Mouse (Mus musculus) heart, postnatal 36 days (tissue): ENCODE data around the gene Rps6kl1. TPM values are rescaled to one million over a fixed set of nuclear protein-coding genes. Genes with fewer than 3 reads are reported as not detected.

ENCODE experiments used
- DNase-seq, 2 experiments: peaks; one replicate each; pipeline ENCODE4 v3.0.0; 2021 to 2022
- intact Hi-C: fragments of 180-260 bp; cut with DNase I; formaldehyde crosslinking; loops from one replicate; pipeline ENCODE4 v1.15.1; 2025
- total RNA-seq, 2 experiments: library from RNA; stranded (reverse); gene quantifications; 2 replicates each; pipeline ENCODE4 v1.2.3; 2021

Rps6kl1 gene
- total RNA-seq = 1 to 10 TPM; 3.6 to 3.9 TPM

DNA sequence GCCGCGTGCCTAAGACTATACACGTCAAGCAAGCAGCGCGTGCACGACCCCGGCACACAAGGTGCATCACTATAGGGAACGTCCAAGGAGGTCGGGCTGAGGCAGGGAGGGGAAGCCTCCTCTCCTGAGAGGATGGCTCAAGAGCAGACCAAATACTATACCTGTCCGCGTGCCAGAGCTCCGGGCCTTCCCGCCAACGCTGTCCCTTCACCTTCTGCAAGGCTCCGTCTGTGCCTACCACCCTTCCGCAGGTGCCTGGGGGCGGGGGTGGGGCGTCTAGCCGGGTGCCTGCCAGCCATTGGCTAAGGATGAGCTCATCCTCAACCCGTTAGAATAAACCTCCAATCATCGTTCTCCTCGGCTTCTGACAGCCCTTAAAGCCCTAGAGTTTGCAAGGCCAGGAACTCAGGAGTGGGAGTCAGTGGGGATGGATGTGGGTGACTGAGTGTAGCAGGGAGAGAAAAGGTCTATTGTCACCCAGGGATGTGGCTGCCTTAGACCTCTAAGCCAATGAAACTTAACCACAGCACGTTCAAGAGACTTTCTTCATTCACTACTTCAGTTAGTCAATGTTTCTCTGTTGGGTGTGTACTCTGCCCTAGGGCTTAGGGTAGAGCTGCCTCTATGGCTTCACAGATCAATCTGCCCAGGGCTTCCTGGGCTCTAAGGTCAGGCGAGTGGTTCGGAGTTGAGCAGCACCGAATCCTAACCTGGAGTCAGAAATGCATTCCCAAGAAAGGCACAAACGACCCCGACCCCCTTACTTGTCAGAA lies at the start of gene Rps6kl1:
TSS of gene Rps6kl1 (minus strand) at position 263 of the 773 bp plus-strand sequence.
- intact Hi-C loops = no loop called here

DNA sequence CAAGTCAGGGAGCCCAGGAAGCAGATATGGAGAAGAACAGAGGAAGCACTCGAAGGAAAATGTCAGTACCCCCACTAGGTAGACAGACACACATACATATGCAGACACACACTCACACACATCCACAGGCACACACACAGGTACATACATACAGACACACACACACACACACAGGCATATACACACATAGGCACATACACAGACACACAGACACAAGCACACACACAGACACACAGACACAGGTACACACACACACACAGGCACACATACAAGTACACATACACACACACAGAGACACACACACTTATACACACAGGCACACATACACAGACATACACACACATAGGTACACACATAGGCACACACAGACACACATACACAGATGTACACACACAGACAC lies 48.9 kb upstream of the Rps6kl1 start:
- intact Hi-C loops = no loop called here
- DNase-seq = no peak

More for the DNA sequence above, at the start of gene Rps6kl1:
- peak; percentile 38 to 47 for DNase-seq

DNA sequence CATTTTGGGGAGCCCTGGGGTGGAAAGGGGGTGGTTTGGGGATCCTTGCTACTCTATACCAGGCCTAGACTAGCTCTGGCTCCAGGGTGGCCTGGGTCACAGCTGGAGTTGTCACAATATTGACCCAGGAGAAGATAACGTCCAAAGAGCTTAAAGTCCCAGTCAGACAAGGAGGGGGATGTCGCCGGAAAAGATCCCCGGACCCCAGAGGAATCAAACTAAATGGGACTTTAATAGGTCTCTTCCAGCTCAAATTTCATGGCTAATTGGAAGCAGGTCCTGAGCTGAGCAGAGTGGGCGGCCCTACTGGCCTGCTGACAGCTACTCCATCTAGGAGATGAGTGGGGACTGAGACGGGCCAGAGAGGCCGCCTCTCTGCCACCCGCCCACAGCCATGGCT lies 46.9 kb upstream of the Rps6kl1 start:
- peak in 1 of 2 experiments; percentile 3 for DNase-seq
- intact Hi-C loops = no loop called here

DNA sequence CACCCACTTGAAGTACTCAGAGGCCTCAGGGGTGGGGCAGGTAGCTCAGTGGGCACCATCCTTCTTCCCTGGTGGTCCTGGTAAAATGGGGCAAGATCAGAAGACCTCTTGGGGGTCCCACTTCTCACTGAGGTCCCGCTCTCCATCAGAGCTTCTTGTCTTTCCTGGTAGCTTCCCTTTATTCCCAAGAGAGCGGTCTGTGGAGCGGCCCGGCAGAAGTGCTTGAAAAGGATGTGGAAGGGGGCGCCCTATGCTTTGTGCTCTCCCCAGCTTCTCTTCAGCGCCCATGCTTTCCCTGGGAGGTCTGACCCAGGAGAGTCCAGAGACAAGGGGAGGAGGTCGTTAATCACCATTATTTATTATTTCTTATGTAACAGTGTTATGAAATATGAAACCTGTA lies 46.3 kb upstream of the Rps6kl1 start:
- intact Hi-C loops = no loop called here

DNA sequence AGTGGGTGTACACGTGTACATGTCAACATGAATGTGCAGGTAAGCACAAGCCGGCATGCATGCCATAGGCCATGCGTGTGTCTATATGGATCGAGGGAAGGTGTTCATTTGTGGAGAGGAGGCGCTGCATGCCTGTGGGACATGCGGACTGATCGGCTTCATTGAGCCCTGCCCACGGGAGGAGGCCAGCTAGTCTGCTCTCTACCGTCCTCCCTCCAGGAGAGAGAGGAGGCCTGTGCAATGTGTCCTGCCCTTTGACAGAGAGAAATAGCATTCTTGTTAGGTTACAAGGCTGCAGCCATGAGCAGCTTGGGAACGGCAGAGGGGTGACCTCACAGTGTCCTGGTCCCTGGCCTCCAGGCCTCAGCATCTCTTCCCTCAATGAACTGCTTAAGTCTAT lies 45.1 kb upstream of the Rps6kl1 start:
- peak in 1 of 2 experiments; percentile 1 for DNase-seq
- intact Hi-C loops = no loop called here

More for the DNA sequence above, 46.3 kb upstream of the Rps6kl1 start:
- no peak for DNase-seq

DNA sequence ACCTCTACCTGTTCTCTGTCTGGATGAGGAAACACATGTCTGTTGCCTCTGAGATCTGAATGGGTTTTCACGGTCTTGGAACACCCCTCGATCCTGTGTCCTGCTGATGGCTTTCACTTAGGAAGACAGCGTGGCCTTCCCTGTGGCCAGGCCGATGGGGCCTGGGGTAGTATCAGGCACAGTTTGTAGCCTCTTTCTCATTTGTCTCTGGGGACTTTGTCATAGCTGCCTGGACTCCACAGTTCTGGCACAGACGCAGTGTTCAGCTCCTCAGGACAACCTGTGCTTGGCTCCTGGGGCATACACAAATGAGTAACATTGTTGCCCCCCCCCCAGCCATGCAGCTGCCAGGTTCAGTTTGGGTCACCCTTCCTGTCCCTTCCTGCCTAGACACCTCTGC lies 44.0 kb upstream of the Rps6kl1 start:
- intact Hi-C loops = no loop called here
- no peak for DNase-seq

DNA sequence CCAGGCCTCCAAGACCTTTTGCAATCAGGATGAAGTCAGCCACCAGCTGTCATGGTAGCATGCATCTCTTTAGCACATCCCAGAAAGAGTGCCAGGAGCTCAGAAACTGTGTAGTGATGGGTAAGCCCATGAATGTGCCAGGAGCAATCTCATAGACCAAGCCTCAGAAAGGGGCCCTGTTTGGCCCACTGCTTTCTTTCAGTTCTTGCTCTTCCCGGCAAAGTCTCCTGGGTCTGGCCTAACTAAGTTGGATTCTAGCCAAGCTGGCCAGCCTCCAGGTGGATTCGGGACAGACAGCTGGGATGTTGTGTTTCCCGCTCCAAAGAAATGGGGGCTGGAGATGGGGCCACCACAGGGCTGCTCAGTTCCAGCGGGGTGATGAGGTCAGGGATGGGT lies 43.6 kb upstream of the Rps6kl1 start:
- intact Hi-C loops = no loop called here
- peak; percentile 92 for DNase-seq

DNA sequence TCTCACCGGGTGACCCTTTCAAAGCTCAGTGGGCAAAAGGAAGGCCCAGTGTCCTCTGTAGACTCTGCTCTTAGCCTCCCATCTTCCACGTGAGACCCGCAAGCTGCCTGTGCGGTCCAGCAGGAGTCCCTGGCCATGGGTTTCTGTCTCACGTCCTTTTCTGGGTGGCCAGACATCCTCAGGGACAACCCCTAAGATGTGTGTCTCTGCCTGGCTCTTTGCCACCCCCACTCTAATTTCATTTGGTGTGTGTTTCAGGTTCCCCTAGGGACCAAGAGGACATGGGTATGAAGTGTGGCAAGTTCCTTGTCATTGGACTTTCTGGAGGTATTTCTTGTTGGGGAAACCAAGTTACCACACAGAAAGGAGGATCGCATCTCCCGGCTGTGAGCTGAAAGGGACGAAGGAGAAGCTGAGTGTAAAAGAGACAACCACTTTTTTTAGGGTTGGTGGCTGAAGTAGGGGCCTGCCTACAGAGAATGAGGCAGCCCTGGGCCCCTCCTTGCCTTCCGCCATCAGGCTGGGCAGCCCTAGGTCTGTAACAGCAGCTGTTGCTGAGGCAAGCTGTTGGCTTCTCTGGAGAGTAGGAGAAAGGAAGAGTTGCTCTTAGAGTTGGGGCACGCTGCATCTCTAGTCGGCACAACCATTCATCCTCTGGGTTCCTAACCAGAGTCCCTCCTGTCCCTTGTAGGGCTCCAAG lies 43.0 kb upstream of the Rps6kl1 start:
- intact Hi-C loops = no loop called here
- peak in 1 of 2 experiments; percentile 11 for DNase-seq

DNA sequence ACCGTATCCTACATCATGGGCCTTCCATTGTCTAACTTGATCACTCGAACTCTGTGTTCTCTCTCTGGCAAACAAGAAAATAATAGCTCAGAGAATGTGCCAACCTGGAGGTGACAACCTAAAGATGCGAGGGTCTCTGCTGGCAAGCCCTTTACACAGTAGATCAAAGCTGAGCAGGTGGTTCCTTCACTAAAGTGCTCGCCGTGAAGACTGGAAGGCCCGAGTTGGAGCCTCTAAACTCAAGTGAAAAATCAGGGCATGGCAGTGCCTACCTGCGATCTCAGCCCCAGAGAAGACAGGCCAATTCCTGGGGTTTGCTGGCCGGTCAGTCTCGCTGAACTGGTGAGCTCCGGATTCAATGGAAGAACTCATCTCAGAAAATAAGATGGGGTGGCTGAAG lies 42.1 kb upstream of the Rps6kl1 start:
- peak in 1 of 2 experiments; percentile 3 for DNase-seq

DNA sequence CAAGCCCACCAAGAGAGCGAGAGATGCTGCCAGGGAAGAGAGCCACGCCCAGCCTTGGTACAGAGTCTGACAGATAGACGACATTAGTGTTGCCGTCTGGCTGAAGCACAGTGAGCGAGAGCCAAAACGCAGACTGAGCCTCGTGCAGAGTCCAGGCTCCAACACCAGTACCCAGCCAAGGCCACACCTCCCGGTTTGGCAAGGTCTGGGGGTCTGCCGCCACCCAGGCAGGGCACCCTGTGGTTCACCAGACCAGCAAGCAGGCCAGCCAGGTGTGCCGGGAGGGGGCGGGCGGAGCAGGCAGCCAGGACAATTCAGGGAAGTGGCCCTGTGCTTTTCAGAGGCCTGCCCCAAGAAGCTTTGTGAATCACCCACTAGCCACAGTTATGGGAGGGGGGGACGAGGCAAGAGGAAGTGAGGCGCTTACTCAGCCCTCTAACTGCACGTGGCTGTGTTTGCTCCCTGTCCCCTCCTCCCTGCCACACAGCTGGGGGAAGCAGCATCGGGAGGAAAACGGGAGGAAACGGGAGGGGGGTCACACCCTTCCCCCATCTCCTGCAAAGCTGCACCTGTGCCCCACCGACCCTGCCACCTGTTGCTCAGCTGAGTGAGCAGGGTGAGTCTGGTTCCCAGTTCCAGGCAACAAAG lies 41.5 kb upstream of the Rps6kl1 start:
- intact Hi-C loops = no loop called here
- DNase-seq = peak; percentile 50 to 74

More for the DNA sequence above, 42.1 kb upstream of the Rps6kl1 start:
- intact Hi-C loops = no loop called here

DNA sequence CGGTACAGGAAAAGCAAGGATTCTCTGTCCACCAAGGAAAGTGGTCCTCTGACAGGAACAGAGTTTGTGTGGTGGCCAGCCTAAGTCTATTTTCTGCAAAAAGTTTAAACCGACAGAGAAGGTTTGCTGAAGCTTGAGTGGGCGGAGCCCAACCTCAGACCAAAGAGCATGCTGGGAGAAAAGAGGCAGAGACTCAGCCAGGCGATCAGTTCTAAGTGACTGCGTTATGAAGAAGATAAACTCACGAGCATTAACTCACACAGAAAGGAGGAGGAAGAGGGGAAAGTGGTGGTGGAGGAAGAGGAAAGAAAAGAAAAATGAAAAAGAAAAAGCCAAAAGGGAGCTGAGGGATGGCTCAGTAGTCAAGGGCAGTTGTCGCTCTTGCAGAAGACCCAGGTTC lies 39.2 kb upstream of the Rps6kl1 start:
- DNase-seq = no peak
- intact Hi-C loops = no loop called here

DNA sequence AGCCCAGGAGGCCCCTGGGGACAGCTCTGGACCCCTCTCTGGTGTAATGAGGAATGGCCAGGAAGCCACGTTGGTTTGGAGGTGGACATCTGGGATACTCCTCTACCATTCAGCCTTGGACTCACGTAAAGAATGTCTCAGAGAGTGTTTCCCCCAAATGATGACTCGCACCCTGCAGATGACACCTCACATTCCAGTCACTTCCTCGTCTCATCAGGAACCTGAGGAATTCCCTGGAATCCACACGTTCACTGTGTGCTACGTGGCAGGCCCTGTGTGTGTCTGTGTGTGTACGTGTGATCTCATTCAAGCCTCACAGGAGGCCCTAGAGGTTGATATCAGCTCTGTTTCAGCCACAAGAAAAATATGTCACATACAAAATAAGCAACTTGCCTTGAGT lies 35.3 kb upstream of the Rps6kl1 start:
- intact Hi-C loops = no loop called here

DNA sequence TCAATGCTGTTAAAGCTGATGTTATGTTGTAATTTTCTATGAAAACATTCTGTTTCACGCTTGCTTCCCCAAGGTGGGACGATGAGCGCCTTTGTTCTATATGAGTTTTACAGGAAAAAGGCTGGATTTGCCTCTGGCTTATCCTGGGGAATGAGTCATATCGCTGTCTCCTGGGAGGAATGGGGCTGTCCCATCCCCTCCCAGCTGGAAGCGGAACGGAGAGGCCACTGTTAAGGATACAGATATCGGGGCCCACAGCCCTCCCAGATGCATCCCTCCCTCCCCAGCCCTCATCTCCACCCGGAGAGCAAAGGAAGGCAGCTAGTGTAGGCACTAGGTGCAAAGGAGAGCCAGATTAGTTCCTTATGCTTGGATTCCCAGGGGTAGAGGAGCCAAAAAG lies 34.7 kb upstream of the Rps6kl1 start:
- intact Hi-C loops = no loop called here
- peak in 1 of 2 experiments; percentile 61 for DNase-seq

More for the DNA sequence above, 35.3 kb upstream of the Rps6kl1 start:
- DNase-seq = no peak

DNA sequence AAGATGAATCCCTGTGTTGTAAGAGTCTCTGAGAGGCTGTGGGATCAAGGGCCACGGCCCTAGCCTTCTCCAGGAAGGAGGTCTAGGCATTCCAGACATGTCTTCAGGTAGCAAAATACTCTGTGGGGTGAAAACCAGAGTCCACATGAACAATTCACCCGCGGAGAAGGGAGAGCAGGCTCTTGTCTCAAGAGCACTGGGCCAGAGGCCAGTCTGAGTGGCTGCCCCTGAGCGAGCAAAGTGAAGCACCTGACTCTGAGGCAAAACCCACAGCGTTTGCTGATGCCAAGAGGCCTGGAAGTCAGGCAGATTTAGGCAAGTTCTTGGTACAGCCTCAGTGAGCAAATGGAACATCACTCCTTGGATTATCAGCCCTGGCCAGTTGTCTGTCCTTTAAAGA lies 33.1 kb upstream of the Rps6kl1 start:
- intact Hi-C loops = no loop called here
- no peak for DNase-seq

DNA sequence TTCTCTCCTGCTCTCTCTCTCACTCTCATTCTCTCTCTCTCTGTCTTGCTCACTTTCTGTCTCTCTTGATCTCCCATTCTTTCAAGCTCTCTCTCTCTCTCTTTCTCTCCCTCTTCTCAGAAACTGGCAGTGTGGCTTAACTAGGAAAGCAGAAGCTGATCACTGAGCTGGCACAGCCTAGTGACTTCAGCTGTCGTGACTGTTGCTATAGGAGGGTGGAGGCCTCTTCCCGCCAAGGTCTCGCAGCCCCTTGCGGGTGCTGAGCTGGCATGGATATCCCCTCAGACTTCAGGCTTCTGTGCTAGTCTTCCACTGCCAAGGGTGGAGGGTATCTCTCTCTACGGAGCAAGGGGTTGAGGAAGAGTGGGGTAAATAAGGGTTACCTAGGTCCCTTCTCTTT lies 31.8 kb upstream of the Rps6kl1 start:
- intact Hi-C loops = no loop called here
- DNase-seq = no peak

DNA sequence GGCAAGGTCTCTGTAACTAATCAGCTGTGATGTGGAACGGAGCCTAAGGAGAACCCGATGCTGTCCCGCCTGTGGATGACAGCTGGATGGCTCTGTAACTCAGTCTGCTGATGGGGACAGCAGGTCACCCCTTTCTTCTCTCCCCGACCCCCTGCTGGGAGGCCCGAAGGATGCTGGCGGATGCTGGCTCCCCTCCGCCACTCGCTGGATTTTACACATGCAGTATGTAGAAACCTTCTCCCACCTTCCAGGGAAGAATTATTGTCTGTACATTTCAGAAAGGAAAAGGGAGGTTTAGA lies 31.2 kb upstream of the Rps6kl1 start:
- DNase-seq = no peak
- intact Hi-C loops = no loop called here

DNA sequence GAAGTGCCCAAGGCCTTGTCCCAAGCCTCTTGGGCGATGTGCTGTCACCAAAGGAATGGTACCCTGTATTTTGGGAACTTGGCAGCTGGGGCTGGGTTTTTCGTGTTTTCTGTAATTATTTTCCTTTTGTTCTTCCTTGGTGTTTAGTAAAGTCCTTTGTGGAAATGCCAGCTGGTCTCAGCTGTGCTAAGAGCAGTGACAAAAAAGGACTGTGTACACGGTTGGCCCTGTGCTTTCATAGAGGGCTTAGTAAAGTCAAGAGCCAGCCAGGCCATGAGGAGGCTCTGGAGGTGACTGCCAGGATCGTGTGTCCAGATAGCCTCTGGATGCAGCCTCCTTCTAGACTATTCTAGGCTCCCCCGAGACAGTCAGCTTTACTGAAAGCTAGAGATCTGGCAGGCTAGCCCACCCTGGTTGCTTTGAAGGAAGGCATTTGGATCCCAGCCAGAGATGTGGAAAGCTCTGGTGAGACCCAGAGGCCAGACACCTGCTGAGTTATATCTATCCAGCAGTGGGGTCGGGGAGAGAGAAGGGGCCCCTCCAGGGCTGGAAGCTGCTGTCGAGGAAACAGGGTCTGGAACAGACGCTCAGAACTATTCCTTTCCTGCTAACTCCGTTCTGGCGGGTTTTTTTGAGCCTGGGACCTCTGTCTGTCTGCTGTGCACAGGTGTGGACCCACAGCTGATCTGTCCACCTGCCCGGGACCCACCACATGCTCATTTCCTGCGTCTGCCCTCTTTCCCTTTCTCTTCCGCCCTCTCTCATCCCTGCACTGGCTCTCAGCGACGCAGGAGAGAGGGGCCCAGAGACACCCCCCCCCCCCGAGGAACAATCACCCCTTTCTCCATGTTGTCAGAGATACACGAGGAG lies 30.6 kb upstream of the Rps6kl1 start:
- DNase-seq = no peak

DNA sequence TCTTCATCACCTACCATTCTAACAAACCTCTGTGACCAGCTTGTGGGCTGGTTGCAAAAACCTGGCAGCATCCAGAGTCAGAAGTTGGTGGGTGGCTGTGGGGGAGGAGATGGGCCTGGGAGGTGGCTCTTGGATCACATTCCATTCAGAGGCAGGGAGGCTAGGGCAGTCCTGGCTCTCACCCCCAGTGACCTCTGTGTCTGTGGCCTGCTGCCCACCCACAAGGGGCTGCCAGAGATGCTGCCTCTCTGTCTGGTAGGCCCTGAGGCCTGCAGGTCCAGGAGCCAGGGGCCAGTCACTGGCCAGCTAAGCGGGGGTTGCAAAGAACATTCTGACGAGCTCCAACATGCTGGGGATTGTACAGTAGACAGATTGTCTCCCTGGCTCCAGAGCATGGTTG lies 27.2 kb upstream of the Rps6kl1 start:
- intact Hi-C loops = no loop called here
- no peak for DNase-seq

More for the DNA sequence above, 30.6 kb upstream of the Rps6kl1 start:
- intact Hi-C loops = no loop called here

DNA sequence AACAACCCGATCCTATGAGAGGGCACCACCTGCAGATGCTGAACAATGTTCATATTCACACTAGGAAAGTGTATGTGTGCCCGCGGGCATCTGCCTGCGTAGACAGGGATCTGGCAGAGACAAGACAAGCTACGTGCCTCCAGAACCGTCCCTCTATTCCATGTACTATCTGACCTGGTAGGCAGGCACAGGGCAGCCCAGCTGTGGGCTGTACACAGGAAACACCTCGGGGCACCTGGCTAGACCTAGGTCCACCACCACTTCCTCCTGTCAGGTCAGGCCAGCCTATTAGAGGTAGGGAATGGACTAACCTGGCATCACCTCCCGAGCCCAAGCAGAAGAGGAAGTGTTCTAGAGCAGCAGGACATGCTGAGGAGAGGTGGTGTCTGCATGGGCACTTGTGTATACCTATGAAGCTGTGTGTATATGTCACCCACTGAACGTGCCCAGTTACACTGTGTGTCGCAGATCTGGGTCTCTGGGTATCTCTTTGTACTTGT lies 26.7 kb upstream of the Rps6kl1 start, which contains the start of gene Pgf:
TSS of gene Pgf (minus strand) at position 51 of the 500 bp plus-strand sequence.
- intact Hi-C loops = no loop called here
- no peak for DNase-seq

DNA sequence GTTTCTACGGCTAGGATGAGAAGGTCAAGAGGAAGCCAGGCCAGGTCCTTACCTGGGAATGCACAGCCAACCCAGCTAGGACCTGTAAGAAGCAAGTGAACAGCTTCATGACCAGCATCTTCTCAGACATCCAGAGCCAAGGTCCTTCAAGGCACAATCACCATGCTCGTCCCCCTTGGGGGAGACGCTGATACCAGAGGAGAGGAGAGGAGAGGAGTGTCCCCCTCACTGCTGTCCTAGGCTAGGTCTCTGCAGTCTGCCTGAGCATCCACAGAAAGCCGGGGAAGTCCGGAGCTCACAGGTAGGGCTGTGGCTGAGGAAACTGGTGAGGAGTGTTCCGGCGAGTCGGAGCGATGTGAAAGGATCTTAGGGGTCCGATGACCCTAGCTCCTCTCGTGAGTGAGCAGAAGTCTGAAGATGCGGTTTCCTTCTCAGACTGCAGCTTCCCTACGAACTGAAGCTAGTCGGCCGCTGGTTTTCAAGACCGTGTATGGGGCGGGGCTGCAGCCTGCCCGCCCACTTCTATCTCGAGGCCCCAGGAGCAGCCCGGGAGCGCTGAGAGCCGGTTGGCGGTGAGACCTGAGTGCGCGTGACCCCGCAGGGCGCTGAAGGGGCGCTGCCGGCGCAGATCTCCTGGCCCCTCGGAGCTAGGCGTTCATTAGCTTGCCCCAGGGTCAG lies 25.9 kb upstream of the Rps6kl1 start:
- intact Hi-C loops = no loop called here
- DNase-seq = peak in 1 of 2 experiments; percentile 62
